Mouse (Mus musculus): ENCODE results near the gene Capsl.

Gene Capsl

GRCm38 (mm10) chr15:9435534-9436180 is at the start of gene Capsl:
Gene Capsl, plus strand, starts transcription at chr15:9436028.
- peak; percentile 51 for DNase-seq (ENCODE audit: low spot score)

DNA sequence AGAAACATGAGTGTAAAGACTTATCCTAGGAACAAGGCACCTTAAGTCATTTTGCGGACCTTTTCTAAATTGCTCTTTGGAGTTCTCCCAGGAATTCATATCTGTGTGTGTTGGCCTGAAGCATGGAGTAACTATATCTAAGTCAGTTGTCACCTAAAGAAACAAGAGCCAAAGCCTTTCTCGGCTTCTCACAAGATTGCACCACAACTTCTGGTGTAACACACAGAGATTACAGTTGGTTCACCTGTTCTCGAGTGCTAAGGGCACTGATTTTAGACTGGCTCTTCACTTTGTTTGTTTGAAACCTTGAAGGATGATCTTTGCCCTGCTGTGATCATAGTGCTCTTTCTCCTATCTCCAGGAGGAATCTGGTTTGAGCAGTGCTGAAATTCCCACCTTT is 26.4 kb upstream of the Capsl start:
- no peak for DNase-seq (ENCODE audit: low spot score)

- no peak for DNase-seq (ENCODE audit: low spot score)
Observed at GRCm38 (mm10) chr15:9421163-9421562, 14.7 kb upstream of the Capsl start.

- DNase-seq (ENCODE audit: low spot score) = no peak
Observed at GRCm38 (mm10) chr15:9427849-9428248, 8.0 kb upstream of the Capsl start.

DNA sequence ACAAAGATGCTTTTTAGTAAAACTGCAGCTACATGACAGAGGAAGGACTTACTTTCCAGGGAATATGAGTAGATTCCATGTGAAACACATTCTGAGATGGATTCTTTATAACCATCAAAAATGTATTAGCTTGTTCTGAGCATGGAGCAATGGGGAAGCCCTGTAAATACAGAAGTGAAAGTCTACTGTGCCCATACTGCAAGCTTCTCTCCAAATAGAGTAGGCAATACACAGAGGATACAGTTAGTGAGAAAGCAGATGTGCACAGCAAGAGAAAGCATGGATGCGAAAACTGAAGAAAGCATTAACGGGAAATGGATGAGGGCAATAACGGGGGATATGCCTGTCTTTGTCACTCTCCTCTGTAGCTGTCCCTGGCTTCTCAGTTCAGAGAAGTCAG is 6.0 kb upstream of the Capsl start:
- no peak for DNase-seq (ENCODE audit: low spot score)

DNA sequence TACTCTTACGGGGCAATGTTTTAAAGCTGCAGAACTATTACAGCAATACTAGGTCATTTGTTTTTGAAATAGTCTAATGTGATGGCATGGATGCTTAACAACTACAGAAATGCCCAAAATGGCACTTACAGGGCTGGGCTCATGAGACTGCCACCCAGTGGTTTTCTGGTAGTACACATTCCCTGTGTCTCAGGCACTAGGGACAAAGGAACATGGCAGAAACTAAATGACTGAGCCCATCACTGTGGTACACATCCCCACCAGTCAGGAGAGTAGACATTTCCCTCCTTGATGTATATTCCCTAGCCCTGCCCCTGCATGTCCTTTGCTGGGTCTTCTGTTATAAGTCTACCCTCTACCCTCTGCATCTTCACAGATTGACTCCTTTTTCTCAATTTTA is 16.2 kb downstream of the Capsl start:
- DNase-seq (ENCODE audit: low spot score) = no peak

GRCm38 (mm10) chr15:9452842-9453241 is 17.0 kb downstream of the Capsl start:
- DNase-seq (ENCODE audit: low spot score) = no peak

DNA sequence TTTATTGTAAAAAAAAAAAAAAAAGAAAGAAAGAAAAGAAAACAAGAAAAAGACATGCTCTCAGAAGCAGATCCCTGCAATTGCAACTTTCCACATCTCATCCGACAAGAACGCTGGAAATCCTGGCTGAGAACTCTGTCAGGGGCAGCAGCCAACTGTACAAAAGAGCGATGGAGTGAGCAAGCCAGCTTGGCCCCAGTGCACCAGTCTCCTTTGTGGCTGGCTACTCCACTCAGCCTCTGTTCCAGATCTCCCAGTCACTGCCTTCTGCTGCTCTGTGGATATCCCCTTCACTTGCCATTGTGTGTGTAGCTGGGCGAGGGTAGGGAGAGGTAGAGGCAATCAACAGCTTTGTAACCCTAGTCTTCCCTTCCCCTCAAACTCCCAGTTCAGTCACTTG is 18.4 kb downstream of the Capsl start:
- DNase-seq (ENCODE audit: low spot score) = no peak

DNA sequence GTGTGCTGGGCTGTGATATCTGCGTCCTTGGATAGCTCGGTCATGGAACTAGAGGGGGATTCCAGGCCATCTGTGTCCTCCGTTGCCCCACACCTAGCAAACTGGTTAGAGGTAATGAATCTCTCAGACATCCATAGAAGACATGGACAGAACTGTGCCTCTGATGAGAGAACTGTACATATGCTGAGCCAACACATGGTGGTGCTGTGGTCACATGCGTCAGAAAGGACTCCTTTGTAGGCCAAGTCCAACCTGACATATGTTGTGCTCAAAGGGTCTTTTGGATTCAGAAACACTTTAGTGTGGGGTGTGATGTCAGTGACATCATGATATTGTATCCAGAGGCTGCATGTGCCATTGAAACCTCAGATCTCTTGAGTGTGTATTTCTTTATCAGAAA is 19.4 kb downstream of the Capsl start:
- no peak for DNase-seq (ENCODE audit: low spot score)

GRCm38 (mm10) chr15:9463521-9464027 is 27.7 kb downstream of the Capsl start:
- no peak for DNase-seq (ENCODE audit: low spot score)

DNA sequence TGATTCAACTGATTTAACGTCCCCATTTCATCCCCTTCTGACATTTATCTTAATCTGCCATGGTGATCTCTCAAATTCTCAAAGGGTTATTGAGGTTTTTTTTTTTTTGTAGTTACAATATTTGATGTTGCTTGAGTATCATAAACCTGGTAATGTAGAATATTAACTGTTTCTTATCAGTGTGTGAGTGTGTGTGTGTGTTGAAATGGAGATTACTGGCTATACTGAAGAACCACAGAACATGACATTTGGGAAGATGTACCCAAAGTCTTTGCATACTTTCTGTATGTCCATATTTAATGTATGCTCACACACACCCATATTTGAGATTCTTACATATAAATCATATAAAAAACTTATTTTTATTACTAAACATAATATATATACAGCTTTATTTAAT is 28.2 kb downstream of the Capsl start:
- no peak for DNase-seq (ENCODE audit: low spot score)

GRCm38 (mm10) chr15:9471053-9471685 is 35.3 kb downstream of the Capsl start:
- no peak for DNase-seq (ENCODE audit: low spot score)

DNA sequence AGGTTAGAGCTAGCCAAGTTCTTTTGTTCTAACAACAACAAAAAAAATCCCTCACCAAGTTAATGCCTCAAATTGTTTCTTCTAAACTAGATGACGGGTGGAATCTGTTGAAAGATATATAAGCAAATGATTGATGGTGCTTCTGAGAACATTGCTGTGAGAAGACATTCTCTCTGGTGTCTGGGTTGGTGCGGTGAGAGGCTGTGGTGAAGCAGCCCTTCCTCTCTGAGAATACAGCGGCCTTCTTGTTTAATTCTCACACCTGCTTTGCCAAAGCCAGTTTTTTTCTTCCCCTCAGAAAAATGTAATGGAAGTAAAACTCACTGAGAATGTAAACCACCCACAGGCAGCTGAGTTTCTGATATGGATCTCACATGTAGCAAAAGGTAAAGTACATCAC is 36.3 kb downstream of the Capsl start:
- no peak for DNase-seq (ENCODE audit: low spot score)

- no peak for DNase-seq (ENCODE audit: low spot score)
Observed at GRCm38 (mm10) chr15:9472618-9473017, 36.8 kb downstream of the Capsl start.

- DNase-seq (ENCODE audit: low spot score) = no peak
Observed at GRCm38 (mm10) chr15:9473188-9473587, 37.4 kb downstream of the Capsl start.

GRCm38 (mm10) chr15:9489417-9490118 is 53.7 kb downstream of the Capsl start:
- DNase-seq (ENCODE audit: low spot score) = no peak

DNA sequence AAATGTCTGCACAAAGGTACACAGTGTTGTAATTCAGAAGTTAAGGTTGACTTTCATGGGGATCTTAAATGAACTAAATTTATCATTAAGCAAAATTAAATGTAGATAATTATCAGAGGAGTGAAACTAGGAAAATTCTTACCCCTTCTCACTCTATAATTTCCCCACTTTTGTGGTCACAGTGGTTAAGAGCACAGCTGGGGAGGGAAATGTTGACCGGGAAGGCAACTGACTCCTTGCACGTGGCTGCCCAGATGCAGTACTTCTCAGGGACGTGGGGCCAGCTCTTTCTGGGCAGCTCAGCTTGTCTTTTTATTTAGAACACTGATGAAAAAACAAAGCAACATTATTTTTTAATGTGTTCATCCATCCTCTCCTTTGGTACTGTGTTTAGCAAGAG is 56.2 kb downstream of the Capsl start:
- DNase-seq (ENCODE audit: low spot score) = no peak

All from testis, postnatal 14 days (tissue).